Mouse (Mus musculus) midbrain, embryonic 10.5 days (tissue): ENCODE data around the gene Tmed8. TPM values are rescaled to one million over a fixed set of nuclear protein-coding genes. Genes with fewer than 3 reads are reported as not detected.

ENCODE experiments used
- DNase-seq: peaks from one replicate; pipeline ENCODE4 v3.0.0-alpha.2; 2017; ENCODE audit warnings: low spot score
- H3K27ac ChIP-seq: fragments of 300-500 bp; sonication (generic); replicated peaks from 2 replicates; pipeline ENCODE4 v1.5.1; 2016; ENCODE audit warnings: mild to moderate bottlenecking
- H3K27me3 ChIP-seq: fragments of 300-500 bp; sonication (generic); 2 replicates; pipeline ENCODE4 v1.6.1; 2016; ENCODE audit warnings: low read depth, mild to moderate bottlenecking; ENCODE audit not compliant: poor library complexity, severe bottlenecking
- H3K36me3 ChIP-seq: fragments of 300-500 bp; sonication (generic); 2 replicates; pipeline ENCODE4 v1.6.1; 2016; ENCODE audit warnings: mild to moderate bottlenecking, moderate library complexity
- H3K4me1 ChIP-seq: fragments of 300-500 bp; sonication (generic); 2 replicates; pipeline ENCODE4 v1.6.1; 2016
- H3K4me3 ChIP-seq: fragments of 300-500 bp; sonication (generic); 2 replicates; pipeline ENCODE4 v1.5.1; 2016; ENCODE audit warnings: mild to moderate bottlenecking, moderate library complexity
- H3K9me3 ChIP-seq: fragments of 300-500 bp; sonication (generic); replicated peaks from 2 replicates; pipeline ENCODE4 v1.6.1; 2016; ENCODE audit warnings: mild to moderate bottlenecking
- WGBS: fragments of 180-500 bp; shearing (Covaris S2); methylation state at CpG from one replicate; pipeline ENCODE4 v1.1.7; 2016; 5-methylcytosine and 5-hydroxymethylcytosine counted together
- polyA plus RNA-seq: library from polyadenylated mRNA; unstranded; fragments of >200 nt; fragmentation: Nextera tagmentation; extraction: Ambion mirVana; gene quantifications from 2 replicates; pipeline ENCODE4 v1.2.1, GENCODE M21; 2016

Tmed8 gene
- polyA plus RNA-seq, 1 experiment from 2014 or later, result 2.7 TPM

GRCm38 (mm10) chr12:87148136-87148535 is 52.1 kb downstream of the Tmed8 start:
- H3K9me3 ChIP-seq, result peaks cover 18% of the 10 kb centered on the region
- H3K27me3 ChIP-seq, result no peaks in the 10 kb centered on the region
- H3K4me1 ChIP-seq, result peaks cover 21% of the 10 kb centered on the region
- peaks cover 27% of the 10 kb centered on the region for H3K36me3 ChIP-seq
- DNase-seq, result no peak
- 22% methylated on average over 15 of the region's 15 CpGs for WGBS
- peak overlapping the region; percentile 90 for H3K4me3 ChIP-seq
- H3K27ac ChIP-seq, result peak overlapping the region; percentile 98

- Histone ChIP-seq H3K9me3 (peaks cover 13% of the 10 kb centered on the region), H3K27ac (peak within 1 kb of the TSS; percentile 98), H3K4me1 (peaks cover 21% of the 10 kb centered on the region), H3K27me3 (no peaks in the 10 kb centered on the region), H3K36me3 (peaks cover 22% of the 10 kb centered on the region), H3K4me3 (peak within 1 kb of the TSS; percentile 90)
- WGBS, result under 1% methylated on average over 61 of the region's 61 CpGs
- peak; percentile 95 for DNase-seq
Measured at GRCm38 (mm10) chr12:87147395-87148089, 52.7 kb downstream of the Tmed8 start, which contains the start of gene Pomt2. Gene Pomt2, minus strand, starts transcription at chr12:87147968.

GRCm38 (mm10) chr12:87146966-87147365 is 53.3 kb downstream of the Tmed8 start, which contains the start of gene Gstz1:
Gene Gstz1, plus strand, starts transcription at chr12:87147165.
- H3K9me3 ChIP-seq, result peaks cover 8% of the 10 kb centered on the region
- H3K4me3 ChIP-seq, result peak within 1 kb of the TSS; percentile 90
- 0% methylated on average over 27 of the region's 27 CpGs for WGBS
- peak within 1 kb of the TSS; percentile 98 for H3K27ac ChIP-seq
- H3K36me3 ChIP-seq, result peaks cover 18% of the 10 kb centered on the region
- no peaks in the 10 kb centered on the region for H3K27me3 ChIP-seq
- DNase-seq, result peak; percentile 92
- peaks cover 21% of the 10 kb centered on the region for H3K4me1 ChIP-seq

GRCm38 (mm10) chr12:87142156-87142555 is 58.1 kb downstream of the Tmed8 start:
- peaks cover 32% of the 10 kb centered on the region for H3K4me1 ChIP-seq
- no peak overlapping the region for H3K27ac ChIP-seq
- no peaks in the 10 kb centered on the region for H3K9me3 ChIP-seq
- peaks cover 14% of the 10 kb centered on the region for H3K36me3 ChIP-seq
- no peaks in the 10 kb centered on the region for H3K27me3 ChIP-seq
- H3K4me3 ChIP-seq, result no peak overlapping the region
- no peak for DNase-seq
- 85% methylated on average over 2 of the region's 2 CpGs for WGBS

GRCm38 (mm10) chr12:87138768-87139167 is 61.5 kb downstream of the Tmed8 start:
- Histone ChIP-seq H3K9me3 (no peaks in the 10 kb centered on the region), H3K27me3 (no peaks in the 10 kb centered on the region), H3K27ac (peak overlapping the region; percentile 80), H3K4me1 (peaks cover 21% of the 10 kb centered on the region), H3K36me3 (peaks cover 27% of the 10 kb centered on the region), H3K4me3 (no peak overlapping the region)
- WGBS, result 64% methylated on average over 2 of the region's 2 CpGs
- no peak for DNase-seq

GRCm38 (mm10) chr12:87138342-87138701 is 61.9 kb downstream of the Tmed8 start:
- H3K27me3 ChIP-seq, result no peaks in the 10 kb centered on the region
- WGBS, result 56% methylated on average over 2 of the region's 2 CpGs
- no peak overlapping the region for H3K4me3 ChIP-seq

GRCm38 (mm10) chr12:87137439-87138341 is 62.6 kb downstream of the Tmed8 start:
- Histone ChIP-seq H3K4me1 (peaks cover 21% of the 10 kb centered on the region), H3K9me3 (no peaks in the 10 kb centered on the region), H3K27ac (peak overlapping the region; percentile 80), H3K27me3 (no peaks in the 10 kb centered on the region), H3K36me3 (peaks cover 35% of the 10 kb centered on the region), H3K4me3 (no peak overlapping the region)
- 72% methylated on average over 15 of the region's 15 CpGs for WGBS
- peak; percentile 26 for DNase-seq

More at GRCm38 (mm10) chr12:87138342-87138701, 61.9 kb downstream of the Tmed8 start:
- Histone ChIP-seq H3K36me3 (peaks cover 30% of the 10 kb centered on the region), H3K9me3 (no peaks in the 10 kb centered on the region), H3K27ac (peak overlapping the region; percentile 80), H3K4me1 (peaks cover 21% of the 10 kb centered on the region)
- no peak for DNase-seq

GRCm38 (mm10) chr12:87132784-87133183 is 67.5 kb downstream of the Tmed8 start:
- Histone ChIP-seq H3K36me3 (peaks cover 70% of the 10 kb centered on the region), H3K27ac (no peak overlapping the region), H3K4me3 (no peak overlapping the region), H3K4me1 (peaks cover 5% of the 10 kb centered on the region), H3K9me3 (no peaks in the 10 kb centered on the region), H3K27me3 (no peaks in the 10 kb centered on the region)
- 93% methylated on average over 9 of the region's 9 CpGs for WGBS
- no peak for DNase-seq

GRCm38 (mm10) chr12:87132210-87132609 is 68.0 kb downstream of the Tmed8 start:
- Histone ChIP-seq H3K4me3 (no peak overlapping the region), H3K4me1 (no peaks in the 10 kb centered on the region), H3K9me3 (no peaks in the 10 kb centered on the region), H3K27ac (no peak overlapping the region), H3K27me3 (no peaks in the 10 kb centered on the region), H3K36me3 (peaks cover 69% of the 10 kb centered on the region)
- no peak for DNase-seq
- 91% methylated on average over 6 of the region's 6 CpGs for WGBS

GRCm38 (mm10) chr12:87131619-87132018 is 68.6 kb downstream of the Tmed8 start:
- DNase-seq, result no peak
- Histone ChIP-seq H3K4me3 (no peak overlapping the region), H3K9me3 (no peaks in the 10 kb centered on the region), H3K27me3 (no peaks in the 10 kb centered on the region), H3K4me1 (no peaks in the 10 kb centered on the region), H3K36me3 (peaks cover 73% of the 10 kb centered on the region), H3K27ac (no peak overlapping the region)
- WGBS, result 69% methylated on average over 3 of the region's 3 CpGs

- H3K4me1 ChIP-seq, result no peaks in the 10 kb centered on the region
- DNase-seq, result no peak
- H3K4me3 ChIP-seq, result no peak overlapping the region
- WGBS, result 91% methylated on average over 2 of the region's 2 CpGs
- no peak overlapping the region for H3K27ac ChIP-seq
- no peaks in the 10 kb centered on the region for H3K9me3 ChIP-seq
- peaks cover 73% of the 10 kb centered on the region for H3K36me3 ChIP-seq
- H3K27me3 ChIP-seq, result no peaks in the 10 kb centered on the region
Measured at GRCm38 (mm10) chr12:87131181-87131580, 69.1 kb downstream of the Tmed8 start.

GRCm38 (mm10) chr12:87130224-87130623 is 70.0 kb downstream of the Tmed8 start:
- H3K9me3 ChIP-seq, result no peaks in the 10 kb centered on the region
- no peaks in the 10 kb centered on the region for H3K4me1 ChIP-seq
- H3K27me3 ChIP-seq, result no peaks in the 10 kb centered on the region
- no peak for DNase-seq
- peaks cover 68% of the 10 kb centered on the region for H3K36me3 ChIP-seq
- 90% methylated on average over 4 of the region's 4 CpGs for WGBS
- no peak overlapping the region for H3K27ac ChIP-seq
- H3K4me3 ChIP-seq, result no peak overlapping the region

GRCm38 (mm10) chr12:87127256-87127655 is 73.0 kb downstream of the Tmed8 start:
- H3K9me3 ChIP-seq, result no peaks in the 10 kb centered on the region
- no peaks in the 10 kb centered on the region for H3K27me3 ChIP-seq
- DNase-seq, result no peak
- H3K4me1 ChIP-seq, result no peaks in the 10 kb centered on the region
- H3K27ac ChIP-seq, result no peak overlapping the region
- H3K4me3 ChIP-seq, result no peak overlapping the region
- 60% methylated on average over 4 of the region's 4 CpGs for WGBS
- peaks cover 71% of the 10 kb centered on the region for H3K36me3 ChIP-seq
